Mouse (Mus musculus) forebrain, postnatal 0 days (tissue): ENCODE results near the gene Tshz2. TPM values are rescaled to one million over a fixed set of nuclear protein-coding genes. Genes with fewer than 3 reads are reported as not detected.
"Not testable (repeated sequence)": the region's sequence is repeated elsewhere in the genome, so short reads cannot be mapped to it uniquely, and the experiment has no call there.

Source experiments
- ATAC-seq: fragments of 200-750 bp; cut with Nextera tagmentation; 2 replicates; pipeline ENCODE4 v1.8.0; 2017; ENCODE audit warnings: mild to moderate bottlenecking, moderate library complexity
- DNase-seq: peaks from one replicate; pipeline ENCODE4 v3.0.0-alpha.2; 2015
- H3K27ac ChIP-seq: fragments of 300-500 bp; sonication (generic); 2 replicates; pipeline ENCODE4 v1.5.1; 2014; ENCODE audit warnings: low read depth, mild to moderate bottlenecking, antibody characterized with exemption, low read length, moderate library complexity, mixed read lengths
- H3K27me3 ChIP-seq: fragments of 300-500 bp; sonication (generic); 2 replicates; pipeline ENCODE4 v1.6.1; 2014; ENCODE audit warnings: mild to moderate bottlenecking, low read length, mixed read lengths; ENCODE audit not compliant: insufficient read depth
- H3K36me3 ChIP-seq: fragments of 300-500 bp; sonication (generic); 2 replicates; pipeline ENCODE4 v1.6.1; 2014; ENCODE audit warnings: mild to moderate bottlenecking, moderate library complexity; ENCODE audit not compliant: insufficient read depth
- H3K4me1 ChIP-seq: fragments of 300-500 bp; sonication (generic); 2 replicates; pipeline ENCODE4 v1.6.1; 2014; ENCODE audit warnings: antibody characterized with exemption; ENCODE audit not compliant: insufficient read depth
- H3K4me2 ChIP-seq: fragments of 300-500 bp; sonication (generic); 2 replicates; pipeline ENCODE4 v1.6.1; 2014; ENCODE audit warnings: low read depth, mild to moderate bottlenecking, moderate library complexity
- H3K4me3 ChIP-seq: fragments of 300-500 bp; sonication (generic); 2 replicates; pipeline ENCODE4 v1.5.1; 2014; ENCODE audit warnings: low read depth, low read length, mixed read lengths
- H3K9ac ChIP-seq: fragments of 300-500 bp; sonication (generic); 2 replicates; pipeline ENCODE4 v1.6.1; 2014; ENCODE audit warnings: mild to moderate bottlenecking
- H3K9me3 ChIP-seq: fragments of 300-500 bp; sonication (generic); 2 replicates; pipeline ENCODE4 v1.6.1; 2016; ENCODE audit warnings: low read length
- CTCF ChIP-seq: sonication (generic); IDR thresholded peaks from 2 replicates; pipeline ENCODE4 v1.5.1; 2016; ENCODE audit warnings: antibody characterized with exemption, control low read depth, low read depth
- WGBS: fragments of 180-500 bp; shearing (Covaris S2); extraction: QIAGEN DNeasy Blood & Tissue Kit; methylation state at CpG from one replicate; pipeline ENCODE4 v1.1.7; 2014; 5-methylcytosine and 5-hydroxymethylcytosine counted together
- polyA plus RNA-seq: library from polyadenylated mRNA; unstranded; fragments of >200 nt; fragmentation: Nextera tagmentation; extraction: Ambion mirVana; gene quantifications from 2 replicates; pipeline ENCODE4 v1.2.1, GENCODE M21; 2015
- total RNA-seq: library from RNA; depleted of rRNA; stranded (reverse); fragments of >200 nt; gene quantifications from 2 replicates; pipeline ENCODE4 v1.2.3, GENCODE M21; 2014

The Tshz2 gene
- total and polyA plus RNA-seq, 2 experiments from 2014 or later, result 19.7 to 29.2 TPM

DNA sequence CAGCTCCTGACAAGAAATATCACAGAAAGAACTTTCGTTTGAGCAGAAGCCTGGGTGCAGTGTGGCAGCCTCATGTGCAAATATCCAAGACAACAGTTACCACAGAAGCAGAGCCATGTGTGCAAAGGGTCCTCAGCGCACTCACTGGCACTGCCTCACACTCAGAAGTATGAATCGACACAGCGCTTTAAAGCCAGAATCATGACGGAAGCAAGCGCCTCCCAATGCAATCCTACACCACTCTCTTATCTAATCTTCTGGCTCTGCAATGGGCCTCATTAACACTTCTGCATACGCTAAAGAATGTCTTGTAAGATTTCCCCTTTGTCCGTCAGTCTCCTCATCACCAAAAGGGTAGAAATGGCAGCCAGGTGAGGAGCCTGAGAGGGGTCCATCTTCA, 133.4 kb downstream of the Tshz2 start:
- Histone ChIP-seq H3K4me2 (no peak overlapping the region), H3K4me1 (no peaks in the 10 kb centered on the region), H3K27me3 (no peaks in the 10 kb centered on the region), H3K4me3 (no peak overlapping the region), H3K9ac (no peak overlapping the region), H3K9me3 (no peaks in the 10 kb centered on the region), H3K27ac (no peak overlapping the region), H3K36me3 (no peaks in the 10 kb centered on the region)
- ATAC-seq (no peak), DNase-seq (no peak)
- no peak for TF ChIP-seq CTCF
- WGBS, result 76% methylated on average over 8 of the region's 8 CpGs

DNA sequence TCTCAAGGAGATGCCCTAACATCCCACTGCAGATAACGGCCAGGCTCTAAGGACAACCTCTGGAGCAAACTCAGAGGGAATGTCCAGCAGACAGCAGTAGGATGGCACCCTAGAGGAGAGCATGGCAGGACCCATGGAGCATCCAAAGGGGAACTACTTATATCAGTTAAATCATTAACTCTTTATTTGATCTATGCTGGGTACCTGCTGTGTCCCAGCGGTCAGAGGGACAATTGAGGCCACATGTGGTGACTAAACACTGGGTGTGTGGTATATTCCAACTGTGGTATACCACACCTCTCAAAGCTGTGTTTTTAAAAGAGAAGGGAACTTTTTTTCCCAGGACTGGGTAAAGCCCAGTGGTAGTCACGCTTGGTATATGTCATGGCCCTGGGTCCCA, 134.5 kb downstream of the Tshz2 start:
- DNase-seq (no peak), ATAC-seq (no peak)
- 83% methylated on average over 3 of the region's 3 CpGs for WGBS
- no peak overlapping the region for H3K4me2 ChIP-seq
- no peak overlapping the region for H3K4me3 ChIP-seq
- no peak overlapping the region for H3K27ac ChIP-seq
- TF ChIP-seq CTCF, result no peak
- H3K9ac ChIP-seq, result no peak overlapping the region
- H3K4me1 ChIP-seq, result no peaks in the 10 kb centered on the region
- H3K9me3 ChIP-seq, result no peaks in the 10 kb centered on the region
- no peaks in the 10 kb centered on the region for H3K36me3 ChIP-seq
- H3K27me3 ChIP-seq, result no peaks in the 10 kb centered on the region

DNA sequence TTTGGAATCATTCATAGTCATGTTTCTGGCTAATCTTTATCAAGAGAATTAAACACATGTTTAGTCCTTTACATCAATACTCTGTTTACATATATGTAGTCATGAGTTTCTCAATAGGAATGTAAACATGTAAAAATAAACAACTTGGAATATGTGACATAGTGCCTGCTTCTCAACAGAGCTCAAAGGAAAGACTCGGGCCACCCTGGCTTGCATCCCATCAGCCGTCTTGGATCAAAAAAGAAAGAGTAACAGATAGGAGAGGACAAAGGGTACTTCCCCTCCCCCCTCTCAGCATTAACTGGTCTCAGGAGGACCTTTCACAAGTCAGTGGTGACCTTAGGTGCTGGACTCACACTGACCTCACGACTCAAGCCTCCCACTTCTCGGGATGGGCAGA, 142.3 kb downstream of the Tshz2 start:
- no peak for DNase-seq
- H3K9me3 ChIP-seq, result no peaks in the 10 kb centered on the region
- H3K36me3 ChIP-seq, result no peaks in the 10 kb centered on the region
- H3K4me3 ChIP-seq, result no peak overlapping the region
- no peak overlapping the region for H3K9ac ChIP-seq
- 61% methylated on average over 4 of the region's 4 CpGs for WGBS
- H3K27me3 ChIP-seq, result no peaks in the 10 kb centered on the region
- no peak overlapping the region for H3K27ac ChIP-seq
- H3K4me1 ChIP-seq, result no peaks in the 10 kb centered on the region
- no peak overlapping the region for H3K4me2 ChIP-seq
- ATAC-seq, result no peak
- no peak for TF ChIP-seq CTCF

DNA sequence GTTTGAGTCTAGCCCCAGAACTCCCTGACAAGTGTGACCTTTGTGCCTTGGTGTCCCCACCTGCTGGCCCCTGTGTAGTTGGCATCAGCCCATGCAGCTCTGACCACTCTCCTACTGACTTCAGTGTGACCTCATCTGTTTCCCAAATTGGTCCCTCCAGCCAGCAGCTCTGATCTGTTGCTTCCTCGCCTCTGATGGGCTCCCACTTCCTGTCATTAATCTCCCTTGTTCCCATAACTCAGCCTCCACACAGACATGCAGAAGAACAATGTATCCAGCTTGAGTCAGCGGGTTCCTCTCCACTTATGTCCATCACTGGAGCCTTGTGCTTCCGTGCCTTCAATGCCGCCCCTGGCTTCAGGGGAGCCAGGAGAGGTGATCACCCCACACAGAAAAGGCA, 144.4 kb downstream of the Tshz2 start:
- WGBS, result 69% methylated on average over 4 of the region's 4 CpGs
- DNase-seq (no peak), ATAC-seq (no peak)
- no peak overlapping the region for H3K4me2 ChIP-seq
- no peak overlapping the region for H3K9ac ChIP-seq
- no peaks in the 10 kb centered on the region for H3K36me3 ChIP-seq
- H3K4me3 ChIP-seq, result no peak overlapping the region
- no peak for TF ChIP-seq CTCF
- no peaks in the 10 kb centered on the region for H3K27me3 ChIP-seq
- H3K27ac ChIP-seq, result no peak overlapping the region
- H3K4me1 ChIP-seq, result no peaks in the 10 kb centered on the region
- no peaks in the 10 kb centered on the region for H3K9me3 ChIP-seq

DNA sequence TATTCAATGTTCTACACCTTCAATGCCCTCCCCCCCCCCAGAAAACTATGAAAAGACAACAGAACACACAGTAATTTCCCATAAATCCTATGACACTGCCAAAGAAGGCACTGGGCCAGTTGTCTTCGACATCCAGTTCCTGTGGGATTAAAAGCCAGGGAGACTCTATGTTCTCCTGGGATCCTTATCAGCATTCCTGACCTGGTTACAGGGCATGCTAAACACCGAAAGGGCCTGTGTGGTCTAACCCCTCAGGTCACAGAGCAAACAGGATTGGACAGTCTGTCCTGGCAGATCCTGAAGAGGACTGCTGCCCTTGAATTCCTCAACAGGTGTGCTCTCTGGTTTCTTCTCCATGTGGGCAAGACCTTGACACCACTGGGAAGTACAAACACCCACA, 145.0 kb downstream of the Tshz2 start:
- TF ChIP-seq CTCF, result no peak
- no peak for ATAC-seq
- 95% methylated on average over 2 of the region's 2 CpGs for WGBS

DNA sequence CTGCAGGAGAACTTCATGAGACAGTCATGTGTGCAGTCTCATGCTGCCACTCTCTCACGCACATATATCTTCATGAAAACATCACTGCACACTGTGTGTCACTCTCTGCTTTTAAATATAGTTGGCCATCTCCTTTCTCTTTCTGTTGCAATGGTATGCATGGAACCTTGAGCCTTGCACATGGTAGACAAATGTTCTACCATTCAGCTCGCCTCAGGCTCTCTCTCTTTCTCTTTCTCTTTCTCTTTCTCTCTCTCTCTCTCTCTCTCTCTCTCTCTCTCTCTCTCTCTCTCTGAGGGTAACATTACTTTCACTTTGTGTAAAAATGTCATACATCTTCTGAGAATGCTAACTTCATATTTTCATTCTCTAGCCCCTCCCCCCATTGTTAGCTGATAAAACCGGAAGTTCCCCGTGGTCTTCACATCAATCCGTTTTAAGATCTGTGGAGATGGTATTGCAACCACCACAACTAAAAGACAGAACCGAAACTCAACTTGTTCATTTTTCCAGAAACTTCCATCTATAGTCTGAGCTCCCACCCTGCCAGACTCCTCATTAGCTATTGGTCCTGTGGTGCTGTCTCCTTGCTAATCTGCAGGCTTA, 146.0 kb downstream of the Tshz2 start:
- ATAC-seq, result no peak
- TF ChIP-seq CTCF, result no peak

More for the DNA sequence above, 145.0 kb downstream of the Tshz2 start:
- Histone ChIP-seq H3K9ac (no peak overlapping the region), H3K4me2 (no peak overlapping the region), H3K27me3 (no peaks in the 10 kb centered on the region), H3K36me3 (no peaks in the 10 kb centered on the region), H3K9me3 (no peaks in the 10 kb centered on the region), H3K4me3 (no peak overlapping the region), H3K4me1 (no peaks in the 10 kb centered on the region), H3K27ac (no peak overlapping the region)
- no peak for DNase-seq

DNA sequence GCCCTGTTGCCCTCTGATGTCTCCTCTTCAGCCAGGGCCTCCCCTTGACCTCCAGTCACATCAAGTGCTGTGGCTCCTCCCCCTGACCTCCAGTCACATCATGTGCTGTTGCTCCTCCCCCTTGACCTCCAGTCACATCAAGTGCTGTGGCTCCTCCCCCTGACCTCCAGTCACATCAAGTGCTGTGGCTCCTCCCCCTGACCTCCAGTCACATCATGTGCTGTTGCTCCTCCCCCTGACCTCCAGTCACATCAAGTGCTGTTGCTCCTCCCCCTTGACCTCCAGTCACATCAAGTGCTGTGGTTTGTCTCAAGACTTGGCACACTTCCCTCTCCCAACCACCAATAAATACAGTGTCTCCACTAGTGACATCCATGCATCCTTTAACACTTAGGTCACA, 148.9 kb downstream of the Tshz2 start:
- ATAC-seq, H3K27me3 ChIP-seq, DNase-seq, H3K36me3 ChIP-seq, H3K9me3 ChIP-seq, H3K4me3 ChIP-seq, H3K4me1 ChIP-seq, H3K4me2 ChIP-seq, H3K9ac ChIP-seq, H3K27ac ChIP-seq: not testable (repeated sequence)

More for the DNA sequence above, 146.0 kb downstream of the Tshz2 start:
- Histone ChIP-seq H3K4me1 (no peaks in the 10 kb centered on the region), H3K4me3 (no peak overlapping the region), H3K27ac (no peak overlapping the region), H3K4me2 (no peak overlapping the region), H3K9ac (no peak overlapping the region), H3K27me3 (no peaks in the 10 kb centered on the region), H3K9me3 (no peaks in the 10 kb centered on the region), H3K36me3 (no peaks in the 10 kb centered on the region)
- no peak for DNase-seq
- WGBS, result 93% methylated on average over 6 of the region's 6 CpGs
